Mouse (Mus musculus): ENCODE measurements around the gene Gm10382.

GRCm38 (mm10) chr5:125418636-125419035 lies 29.5 kb downstream of the Gm10382 start:
- no peak for TF ChIP-seq CTCF (IDR thresholded peaks at IDR 0.05; ENCODE audit: control insufficient read depth, insufficient read depth, insufficient read length)
- no peak for TF ChIP-seq MAX (IDR thresholded peaks at IDR 0.05)
- TF ChIP-seq MYOG (IDR thresholded peaks at IDR 0.05; ENCODE audit: control insufficient read depth, extremely low read depth, insufficient read length), result no peak
- TF ChIP-seq FOSL1 (IDR thresholded peaks at IDR 0.05; ENCODE audit: insufficient read depth, low read length, poor library complexity, severe bottlenecking), result no peak
